Mouse (Mus musculus): ENCODE measurements around the gene Col9a3. TPM values are rescaled to one million over a fixed set of nuclear protein-coding genes. Genes with fewer than 3 reads are reported as not detected.

The Col9a3 gene
- polyA plus RNA-seq, 1 experiment from 2014 or later: 6.4 TPM

GRCm38 (mm10) chr2:180598157-180598705 is 641 bp downstream of the Col9a3 start:
- H3K27me3 ChIP-seq (ENCODE audit: control insufficient read depth, insufficient read depth, low read length): peaks cover 13% of the 10 kb centered on the region
- peak overlapping the region; percentile 43 for H3K4me2 ChIP-seq (replicated peaks; ENCODE audit: low read depth, low read length)
- WGBS: 1% methylated on average over 41 of the region's 41 CpGs
- peaks cover 24% of the 10 kb centered on the region for H3K36me3 ChIP-seq (ENCODE audit: control insufficient read depth, insufficient read depth, low read length)
- no peak overlapping the region for H3K27ac ChIP-seq (ENCODE audit: low read depth, low read length)
- ATAC-seq (ENCODE audit: low FRiP score, low TSS enrichment): peak; percentile 68
- peaks cover 2% of the 10 kb centered on the region; the same call in 1 of the 2 replicates for H3K4me1 ChIP-seq (ENCODE audit: control insufficient read depth, insufficient read depth, low read length)
- H3K4me3 ChIP-seq (ENCODE audit: low read length): peak overlapping the region; percentile 30
- no peaks in the 10 kb centered on the region for H3K9me3 ChIP-seq (ENCODE audit: control insufficient read depth, low read length)
- peak overlapping the region; percentile 42 for H3K9ac ChIP-seq (ENCODE audit: low read depth, low read length)

GRCm38 (mm10) chr2:180600569-180601021 is 3.0 kb downstream of the Col9a3 start:
- peaks cover 13% of the 10 kb centered on the region for H3K27me3 ChIP-seq (ENCODE audit: control insufficient read depth, insufficient read depth, low read length)
- H3K4me3 ChIP-seq (ENCODE audit: low read length): no peak overlapping the region
- H3K9me3 ChIP-seq (ENCODE audit: control insufficient read depth, low read length): no peaks in the 10 kb centered on the region
- H3K27ac ChIP-seq (ENCODE audit: low read depth, low read length): no peak overlapping the region
- WGBS: 29% methylated on average over 9 of the region's 9 CpGs
- H3K36me3 ChIP-seq (ENCODE audit: control insufficient read depth, insufficient read depth, low read length): peaks cover under 1% of the 10 kb centered on the region
- ATAC-seq (ENCODE audit: low FRiP score, low TSS enrichment): no peak
- H3K9ac ChIP-seq (ENCODE audit: low read depth, low read length): no peak overlapping the region
- no peak overlapping the region for H3K4me2 ChIP-seq (replicated peaks; ENCODE audit: low read depth, low read length)
- H3K4me1 ChIP-seq (ENCODE audit: control insufficient read depth, insufficient read depth, low read length): peaks cover 2% of the 10 kb centered on the region; the same call in 1 of the 2 replicates

GRCm38 (mm10) chr2:180604781-180605180 is 7.2 kb downstream of the Col9a3 start:
- H3K9ac ChIP-seq (ENCODE audit: low read depth, low read length): no peak overlapping the region
- H3K4me2 ChIP-seq (replicated peaks; ENCODE audit: low read depth, low read length): no peak overlapping the region
- H3K36me3 ChIP-seq (ENCODE audit: control insufficient read depth, insufficient read depth, low read length): no peaks in the 10 kb centered on the region
- ATAC-seq (ENCODE audit: low FRiP score, low TSS enrichment): no peak
- H3K4me3 ChIP-seq (ENCODE audit: low read length): no peak overlapping the region
- no peak overlapping the region for H3K27ac ChIP-seq (ENCODE audit: low read depth, low read length)
- no peaks in the 10 kb centered on the region for H3K4me1 ChIP-seq (ENCODE audit: control insufficient read depth, insufficient read depth, low read length)
- H3K27me3 ChIP-seq (ENCODE audit: control insufficient read depth, insufficient read depth, low read length): no peaks in the 10 kb centered on the region
- no peaks in the 10 kb centered on the region for H3K9me3 ChIP-seq (ENCODE audit: control insufficient read depth, low read length)
- WGBS: 54% methylated on average over 6 of the region's 6 CpGs

- WGBS: 74% methylated on average over 4 of the region's 4 CpGs
- Histone ChIP-seq H3K9me3 (ENCODE audit: control insufficient read depth, low read length) (no peaks in the 10 kb centered on the region), H3K4me2 (replicated peaks; ENCODE audit: low read depth, low read length) (no peak overlapping the region), H3K4me1 (ENCODE audit: control insufficient read depth, insufficient read depth, low read length) (no peaks in the 10 kb centered on the region), H3K36me3 (ENCODE audit: control insufficient read depth, insufficient read depth, low read length) (no peaks in the 10 kb centered on the region), H3K27ac (ENCODE audit: low read depth, low read length) (no peak overlapping the region), H3K4me3 (ENCODE audit: low read length) (no peak overlapping the region), H3K27me3 (ENCODE audit: control insufficient read depth, insufficient read depth, low read length) (no peaks in the 10 kb centered on the region), H3K9ac (ENCODE audit: low read depth, low read length) (no peak overlapping the region)
- ATAC-seq (ENCODE audit: low FRiP score, low TSS enrichment): no peak
These were observed 12.7 kb downstream of the Col9a3 start for GRCm38 (mm10) chr2:180610283-180610682.

- H3K27me3 ChIP-seq (ENCODE audit: control insufficient read depth, insufficient read depth, low read length): no peaks in the 10 kb centered on the region
- ATAC-seq (ENCODE audit: low FRiP score, low TSS enrichment): no peak
- H3K4me2 ChIP-seq (replicated peaks; ENCODE audit: low read depth, low read length): no peak overlapping the region
- H3K4me1 ChIP-seq (ENCODE audit: control insufficient read depth, insufficient read depth, low read length): no peaks in the 10 kb centered on the region
- whole genome bisulfite sequencing: 67% methylated on average over 2 of the region's 2 CpGs
- no peak overlapping the region for H3K4me3 ChIP-seq (ENCODE audit: low read length)
- H3K9me3 ChIP-seq (ENCODE audit: control insufficient read depth, low read length): no peaks in the 10 kb centered on the region
- H3K36me3 ChIP-seq (ENCODE audit: control insufficient read depth, insufficient read depth, low read length): no peaks in the 10 kb centered on the region
- H3K9ac ChIP-seq (ENCODE audit: low read depth, low read length): no peak overlapping the region
- H3K27ac ChIP-seq (ENCODE audit: low read depth, low read length): no peak overlapping the region
These were observed 14.3 kb downstream of the Col9a3 start for GRCm38 (mm10) chr2:180611882-180612281.

GRCm38 (mm10) chr2:180641576-180642554 is 44.3 kb downstream of the Col9a3 start:
- Histone ChIP-seq H3K36me3 (ENCODE audit: control insufficient read depth, insufficient read depth, low read length) (no peaks in the 10 kb centered on the region), H3K4me2 (replicated peaks; ENCODE audit: low read depth, low read length) (peak overlapping the region; percentile 44), H3K9ac (ENCODE audit: low read depth, low read length) (peak overlapping the region; percentile 34; the same call in 1 of the 2 replicates), H3K4me3 (ENCODE audit: low read length) (peak overlapping the region; percentile 32), H3K27me3 (ENCODE audit: control insufficient read depth, insufficient read depth, low read length) (peaks cover 42% of the 10 kb centered on the region), H3K27ac (ENCODE audit: low read depth, low read length) (no peak overlapping the region), H3K4me1 (ENCODE audit: control insufficient read depth, insufficient read depth, low read length) (no peaks in the 10 kb centered on the region), H3K9me3 (ENCODE audit: control insufficient read depth, low read length) (peaks cover 21% of the 10 kb centered on the region)
- ATAC-seq (ENCODE audit: low FRiP score, low TSS enrichment): peak; percentile 60; the same call in 1 of the 2 replicates
- WGBS: 3% methylated on average over 84 of the region's 112 CpGs

GRCm38 (mm10) chr2:180642555-180643260 is 45.1 kb downstream of the Col9a3 start, which contains the start of gene Tcfl5:
Gene Tcfl5, minus strand, starts transcription at chr2:180642708.
- H3K9ac ChIP-seq (ENCODE audit: low read depth, low read length): peak within 1 kb of the TSS; percentile 34; the same call in 1 of the 2 replicates
- H3K4me3 ChIP-seq (ENCODE audit: low read length): peak within 1 kb of the TSS; percentile 32
- WGBS: 6% methylated on average over 34 of the region's 56 CpGs
- H3K36me3 ChIP-seq (ENCODE audit: control insufficient read depth, insufficient read depth, low read length): no peaks in the 10 kb centered on the region
- 0 out of 2 replicates have a peak, but pooled peaks have one; percentile 4 for ATAC-seq (ENCODE audit: low FRiP score, low TSS enrichment)
- H3K27me3 ChIP-seq (ENCODE audit: control insufficient read depth, insufficient read depth, low read length): peaks cover 42% of the 10 kb centered on the region
- peaks cover 21% of the 10 kb centered on the region for H3K9me3 ChIP-seq (ENCODE audit: control insufficient read depth, low read length)
- H3K4me1 ChIP-seq (ENCODE audit: control insufficient read depth, insufficient read depth, low read length): no peaks in the 10 kb centered on the region
- H3K4me2 ChIP-seq (replicated peaks; ENCODE audit: low read depth, low read length): peak within 1 kb of the TSS; percentile 44
- no peak within 1 kb of the TSS for H3K27ac ChIP-seq (ENCODE audit: low read depth, low read length)

- H3K9me3 ChIP-seq (ENCODE audit: control insufficient read depth, low read length): peaks cover 21% of the 10 kb centered on the region
- ATAC-seq (ENCODE audit: low FRiP score, low TSS enrichment): no peak
- H3K27ac ChIP-seq (ENCODE audit: low read depth, low read length): no peak overlapping the region
- H3K4me2 ChIP-seq (replicated peaks; ENCODE audit: low read depth, low read length): no peak overlapping the region
- H3K36me3 ChIP-seq (ENCODE audit: control insufficient read depth, insufficient read depth, low read length): no peaks in the 10 kb centered on the region
- peaks cover 42% of the 10 kb centered on the region for H3K27me3 ChIP-seq (ENCODE audit: control insufficient read depth, insufficient read depth, low read length)
- H3K9ac ChIP-seq (ENCODE audit: low read depth, low read length): no peak overlapping the region
- H3K4me3 ChIP-seq (ENCODE audit: low read length): no peak overlapping the region
- H3K4me1 ChIP-seq (ENCODE audit: control insufficient read depth, insufficient read depth, low read length): no peaks in the 10 kb centered on the region
These were observed 46.0 kb downstream of the Col9a3 start for GRCm38 (mm10) chr2:180643626-180644025.
